In genomic region chr7:101837606-101838471, GRCm38 (mm10) we compare ENCODE assay signal across 8 mouse cellular contexts. TPM values are rescaled to one million over a fixed set of nuclear protein-coding genes. Genes with fewer than 3 reads are reported as not detected.
DNase-seq lines count a peak whose midpoint lies in the region; ATAC-seq and TF ChIP-seq lines count a peak whose summit lies in the region.

Gene Inppl1, minus strand, starts transcription at chr7:101838229.

- CTCF ChIA-PET in Patski (lab: Charles Lee), result no interaction called here

- no peak for DNase-seq in Patski (ENCODE audit: low read depth, low spot score)
- DNase-seq in cerebellum, postnatal 10 days, result peak; percentile 73 to 81
- DNase-seq in frontal cortex, postnatal 25 days (ENCODE audit: low spot score in 2 of 2), result peak; percentile 57 to 74
- DNase-seq in layer of hippocampus, postnatal 36 days, result peak; percentile 69 to 70
- peak; percentile 93 for DNase-seq in lung, postnatal 25 days (ENCODE audit: low spot score)
- DNase-seq in retina, postnatal 1 day, result peak; percentile 91
- peak; percentile 93 for DNase-seq in urinary bladder, postnatal 14 days (ENCODE audit: low spot score)

- in situ Hi-C loops in Patski (cut with MboI; ENCODE audit: low pct_unique_long_range_greater_than_20kb), result no loop called here

- H3K36me3 ChIP-seq in hindbrain, embryonic 13.5 days, result no peaks in the 10 kb centered on the region

- H3K27me3 ChIP-seq in Patski, result no peaks in the 10 kb centered on the region
- peaks cover 20% of the 10 kb centered on the region; the same call in 1 of the 2 replicates for H3K27me3 ChIP-seq in hindbrain, embryonic 13.5 days

- peak within 1 kb of the TSS; percentile 64 for H3K4me3 ChIP-seq in hindbrain, embryonic 13.5 days

- peak within 1 kb of the TSS; percentile 85 for H3K9ac ChIP-seq in hindbrain, embryonic 13.5 days

- WGBS in hindbrain, embryonic 13.5 days, result under 1% methylated on average over 64 of the region's 64 CpGs

- peak within 1 kb of the TSS; percentile 89 for H3K27ac ChIP-seq in hindbrain, embryonic 13.5 days

- peak; percentile 78 for ATAC-seq in Patski
- peak; percentile 67 for ATAC-seq in hindbrain, embryonic 13.5 days (ENCODE audit: low FRiP score)

- no peak for TF ChIP-seq CTCF in Patski (IDR thresholded peaks at IDR 0.05)

- POLR2A ChIA-PET in Patski (lab: Charles Lee), result interaction anchor here (1.0 to 1.6 kb wide), 4 partner anchors 24 to 59 kb away, joined by 3 to 4 read pairs (median 4); partner anchors contain the start of gene Folr1

- peak within 1 kb of the TSS; percentile 96 for H3K4me2 ChIP-seq in hindbrain, embryonic 13.5 days

- no peaks in the 10 kb centered on the region for H3K9me3 ChIP-seq in hindbrain, embryonic 13.5 days

- H3K4me1 ChIP-seq in hindbrain, embryonic 13.5 days (replicated peaks), result peaks cover 47% of the 10 kb centered on the region

RNA-seq across cellular contexts. Expression of gene Inppl1, which starts in this region (rescaled TPM):
- 148 TPM for polyA plus RNA-seq in Patski (2021)
- 12.7 and 15.4 TPM in 2 replicates for polyA plus RNA-seq in hindbrain, embryonic 13.5 days (2015; fragmentation: Nextera tagmentation; extraction: Ambion mirVana)
- total RNA-seq in layer of hippocampus, postnatal 36 days (2021), result 10 to 100 TPM; 28.7 to 29.2 TPM
